Mouse (Mus musculus): ENCODE measurements around the gene Ubp1. TPM values are rescaled to one million over a fixed set of nuclear protein-coding genes. Genes with fewer than 3 reads are reported as not detected.
"Not testable (repeated sequence)": the region's sequence is repeated elsewhere in the genome, so short reads cannot be mapped to it uniquely, and the experiment has no call there.

The Ubp1 gene
- 10 to 100 TPM; 53.6 to 54.6 TPM for total RNA-seq (2021)
- long read RNA-seq, experiment 1, partial matches to known transcripts, result 5 of 21 reads
- long read RNA-seq, experiment 1, other reads (novel, unspliced or antisense), result 9 of 21 reads
- long read RNA-seq, experiment 2, partial matches to known transcripts, result 0 of 7 reads
- long read RNA-seq, experiment 2, other reads (novel, unspliced or antisense), result 5 of 7 reads

GRCm38 (mm10) chr9:113930534-113931374 is at the start of gene Ubp1:
Ubp1 (plus strand) TSS chr9:113930934.
- DNase-seq, result peak; percentile 97

GRCm38 (mm10) chr9:113894903-113895302 is 35.8 kb upstream of the Ubp1 start:
- no peak for DNase-seq

- peak in 1 of 2 experiments; percentile 18 for DNase-seq
Observed at GRCm38 (mm10) chr9:113903136-113903535, 27.6 kb upstream of the Ubp1 start.

- not testable (repeated sequence) for DNase-seq
Observed at GRCm38 (mm10) chr9:113904315-113904714, 26.4 kb upstream of the Ubp1 start.

GRCm38 (mm10) chr9:113915789-113916188 is 14.9 kb upstream of the Ubp1 start:
- no peak for DNase-seq

- no peak for DNase-seq
Observed at GRCm38 (mm10) chr9:113922677-113923076, 8.1 kb upstream of the Ubp1 start.

GRCm38 (mm10) chr9:113924883-113925282 is 5.9 kb upstream of the Ubp1 start:
- DNase-seq, result no peak

GRCm38 (mm10) chr9:113928591-113928990 is 2.1 kb upstream of the Ubp1 start:
- DNase-seq, result no peak

GRCm38 (mm10) chr9:113929676-113930075 is 1.1 kb upstream of the Ubp1 start:
- DNase-seq, result peak; percentile 16 to 26

GRCm38 (mm10) chr9:113931375-113932099 is 803 bp downstream of the Ubp1 start:
- peak; percentile 32 to 52 for DNase-seq

- peak in 1 of 2 experiments; percentile 8 for DNase-seq
Observed at GRCm38 (mm10) chr9:113932100-113932470, 1.4 kb downstream of the Ubp1 start.

GRCm38 (mm10) chr9:113932501-113932900 is 1.8 kb downstream of the Ubp1 start:
- peak; percentile 17 to 30 for DNase-seq

GRCm38 (mm10) chr9:113935638-113936037 is 4.9 kb downstream of the Ubp1 start:
- no peak for DNase-seq

GRCm38 (mm10) chr9:113939063-113939850 is 8.5 kb downstream of the Ubp1 start:
- DNase-seq, result no peak

GRCm38 (mm10) chr9:113941103-113941805 is 10.5 kb downstream of the Ubp1 start:
- no peak for DNase-seq

- DNase-seq, result no peak
Observed at GRCm38 (mm10) chr9:113943372-113943771, 12.6 kb downstream of the Ubp1 start.

GRCm38 (mm10) chr9:113947216-113947615 is 16.5 kb downstream of the Ubp1 start:
- no peak for DNase-seq

GRCm38 (mm10) chr9:113957777-113958176 is 27.0 kb downstream of the Ubp1 start:
- no peak for DNase-seq

- DNase-seq, result no peak
Observed at GRCm38 (mm10) chr9:113963718-113964117, 33.0 kb downstream of the Ubp1 start.

- DNase-seq, result no peak
Observed at GRCm38 (mm10) chr9:113964415-113964814, 33.7 kb downstream of the Ubp1 start.

- DNase-seq, result no peak
Observed at GRCm38 (mm10) chr9:113966838-113967237, 36.1 kb downstream of the Ubp1 start.

Measured in adrenal gland, postnatal 36 days (tissue).